Mouse (Mus musculus) adrenal gland (tissue): ENCODE results near the gene Syt8.
"Not testable (repeated sequence)": the region's sequence is repeated elsewhere in the genome, so short reads cannot be mapped to it uniquely, and the experiment has no call there.

Source experiments
- intact Hi-C: fragments of 180-260 bp; cut with DNase I; formaldehyde crosslinking; loops from one replicate; pipeline ENCODE4 v1.15.1; 2025
- long read RNA-seq, 2 experiments: library from polyadenylated mRNA; unstranded; transcript quantifications; one replicate each; pipeline ENCODE4 v2.0.0; 2020; ENCODE audit warnings: borderline replicate concordance in 1 of 2; ENCODE audit not compliant: insufficient replicate concordance in 1 of 2

The Syt8 gene
- long read RNA-seq, experiment 1, result 0 reads
- long read RNA-seq, experiment 2, result 0 reads

DNA sequence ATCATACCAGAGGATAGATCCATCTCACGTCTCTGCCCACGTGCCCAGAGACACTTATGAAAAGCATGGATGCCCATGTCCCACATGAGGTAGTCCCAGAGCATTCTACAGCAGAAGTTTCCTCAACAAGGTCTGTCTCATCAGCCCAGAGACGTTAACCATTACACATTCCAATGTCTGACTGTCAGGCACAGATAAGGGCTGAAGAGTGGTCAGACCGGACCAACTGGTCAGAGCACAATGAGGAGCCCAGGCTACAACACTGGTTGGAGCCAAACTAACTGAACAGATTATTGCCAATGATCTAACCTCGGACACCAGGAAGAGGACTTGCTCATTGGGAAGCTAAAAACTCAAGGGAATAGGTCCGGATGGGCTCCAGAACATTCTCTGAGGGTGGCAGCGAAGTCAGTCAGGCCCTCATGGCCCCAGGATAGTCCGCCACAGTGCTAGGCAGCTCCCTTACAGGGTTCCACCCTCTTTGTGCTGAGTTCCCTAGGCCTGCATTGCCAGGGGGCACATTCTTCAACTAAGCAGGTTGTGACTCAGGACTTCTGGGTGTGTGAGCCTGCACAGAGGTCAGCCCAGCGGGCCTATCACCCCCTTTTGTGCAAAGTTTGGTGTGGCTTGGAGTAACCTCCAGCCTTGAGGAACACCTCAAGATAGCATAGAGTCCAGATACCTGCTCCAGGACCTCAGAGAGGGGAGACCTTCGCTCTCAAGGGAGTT lies at the start of gene Syt8:
Syt8 (plus strand) TSS at position 714 of the 729 bp plus-strand sequence.
- intact Hi-C loops, result no loop called here

DNA sequence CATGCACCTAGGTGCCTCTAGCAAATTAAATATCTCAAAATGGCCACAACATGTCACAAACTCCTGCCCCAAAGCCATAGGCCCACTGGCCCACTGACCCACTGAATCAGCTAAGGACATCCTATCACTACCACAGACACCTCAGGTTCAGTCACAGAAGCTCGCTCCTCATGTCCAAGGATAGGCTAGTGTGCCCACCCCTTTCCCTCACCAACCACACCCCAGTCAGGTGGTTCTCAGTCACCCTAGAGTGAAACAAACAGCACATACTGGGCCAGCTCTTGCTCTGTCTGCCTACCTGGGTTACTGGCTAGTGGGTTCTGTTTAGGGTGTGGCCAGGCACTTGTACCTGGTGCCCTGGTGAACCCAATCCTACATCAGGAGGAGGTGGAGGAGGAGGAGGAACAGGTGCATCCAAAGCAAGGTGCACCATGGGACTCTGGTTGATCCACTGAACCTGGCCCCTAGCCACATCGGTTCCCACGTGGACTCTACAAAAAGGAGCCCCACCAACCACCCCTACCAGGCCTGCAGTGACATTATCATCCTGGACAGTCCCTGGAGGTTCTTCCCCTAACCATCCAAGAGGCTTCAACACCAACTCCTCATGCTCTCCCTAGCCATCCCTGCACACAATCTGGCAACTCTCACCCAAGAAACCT lies 48.8 kb upstream of the Syt8 start:
- intact Hi-C loops, result no loop called here

DNA sequence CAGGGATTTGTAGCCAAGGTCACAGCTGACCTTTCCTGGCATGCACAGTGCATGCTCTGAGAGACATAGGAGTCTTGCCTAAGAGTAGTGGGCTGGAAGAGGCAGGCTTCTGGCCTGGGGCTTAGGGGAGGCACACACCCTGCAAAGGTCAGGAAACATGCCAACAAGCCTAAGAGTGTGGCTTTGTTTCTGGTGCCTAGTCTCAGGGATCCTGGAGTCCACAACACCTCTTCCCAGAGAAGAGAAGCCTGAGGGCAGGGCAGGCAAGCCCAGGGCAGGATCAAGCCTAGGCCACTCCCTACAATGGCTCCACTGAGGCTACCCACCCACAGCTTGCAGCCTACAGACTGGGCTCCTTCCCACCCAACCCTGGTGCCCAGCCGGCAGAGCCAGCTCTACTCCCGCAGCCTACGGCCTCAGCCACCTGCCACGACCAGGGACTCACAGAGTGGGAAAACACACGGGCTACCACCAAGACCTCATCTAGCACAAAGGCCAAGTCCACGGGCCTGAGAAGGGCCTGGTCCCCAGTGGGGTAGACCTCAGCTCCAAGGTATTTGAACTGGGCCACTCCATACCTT lies 47.9 kb upstream of the Syt8 start:
- intact Hi-C loops, result no loop called here

- intact Hi-C loops, result no loop called here
Observed at GRCm38 (mm10) chr7:142387419-142388148, 47.1 kb upstream of the Syt8 start, which contains the start of gene Ctsd. Gene Ctsd, minus strand, starts transcription at chr7:142388038.

DNA sequence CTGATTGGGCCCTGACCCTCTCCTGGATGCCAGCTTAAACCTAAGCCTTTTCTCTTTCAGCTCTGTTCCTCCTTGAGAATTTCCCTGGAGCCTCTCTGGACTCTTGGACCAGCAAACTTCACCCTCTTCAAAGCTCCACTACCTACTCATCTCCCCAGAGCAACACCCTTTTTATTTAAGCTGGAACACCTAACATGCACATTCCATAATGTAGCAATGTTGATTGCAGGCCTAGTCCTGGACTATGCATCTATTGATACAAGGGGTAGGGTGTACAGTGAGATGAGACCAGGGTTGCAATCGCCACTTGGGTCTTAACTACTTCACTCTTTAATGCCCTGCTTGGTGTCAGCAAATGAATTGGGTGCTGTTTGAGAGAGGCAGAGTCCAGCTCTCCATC lies 46.5 kb upstream of the Syt8 start:
- intact Hi-C loops, result no loop called here

GRCm38 (mm10) chr7:142388740-142389139 lies 45.9 kb upstream of the Syt8 start:
- intact Hi-C loops, result no loop called here

DNA sequence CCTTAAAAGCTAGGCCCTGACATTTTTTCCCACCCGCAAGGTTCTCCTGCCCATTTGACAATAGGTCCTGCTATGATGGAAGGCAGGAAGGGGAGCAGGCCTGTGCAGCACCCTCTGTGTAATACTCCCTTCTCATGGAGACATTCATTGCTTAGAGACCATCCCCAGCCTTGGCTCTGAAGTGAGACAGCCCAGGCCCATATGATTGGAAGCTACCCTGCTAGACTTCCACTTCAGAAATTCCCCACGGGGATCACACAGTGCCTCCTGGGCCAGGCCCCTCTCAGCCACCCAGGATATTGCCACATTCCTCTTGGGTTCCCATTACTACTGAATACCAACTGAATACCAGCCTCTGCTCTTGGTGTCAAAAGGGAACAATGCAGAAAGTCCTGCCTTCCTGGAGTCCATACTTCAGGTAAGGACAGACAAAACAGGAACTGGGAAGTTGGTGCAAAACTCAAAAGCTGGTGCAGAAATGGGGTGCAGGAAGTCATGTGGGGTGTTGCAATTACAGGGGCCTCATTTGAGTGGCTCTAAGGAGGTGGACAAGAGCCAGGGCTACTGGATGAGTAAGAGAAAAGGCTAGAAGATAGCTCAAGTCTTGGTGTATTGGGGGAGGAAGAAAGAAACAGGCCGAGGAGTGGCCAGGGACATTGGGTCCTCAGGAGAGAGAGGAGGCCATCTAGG lies 44.5 kb upstream of the Syt8 start:
- intact Hi-C loops, result no loop called here

DNA sequence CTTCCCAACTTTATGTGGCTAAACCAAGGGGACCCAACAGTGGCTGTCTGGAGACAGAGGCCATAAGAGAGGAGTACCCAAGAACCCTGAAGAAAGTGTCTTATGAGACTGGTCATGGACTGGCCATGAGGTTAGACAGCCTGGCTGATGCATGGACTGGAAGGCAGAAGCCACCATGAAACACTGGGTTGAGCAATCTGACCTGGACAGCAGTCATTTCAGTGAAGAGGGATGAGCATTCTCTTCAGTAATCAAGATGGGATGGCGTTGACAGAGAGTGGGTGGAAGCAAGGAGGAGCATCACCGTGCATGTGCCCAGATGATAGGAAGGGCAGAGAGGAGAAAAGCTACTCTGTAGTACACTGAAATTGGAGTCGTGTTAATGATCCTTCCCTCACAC lies 43.5 kb upstream of the Syt8 start:
- intact Hi-C loops, result no loop called here

- intact Hi-C loops, result no loop called here
Observed at GRCm38 (mm10) chr7:142391609-142392008, 43.0 kb upstream of the Syt8 start.

- intact Hi-C loops, result no loop called here
Observed at GRCm38 (mm10) chr7:142393191-142393590, 41.5 kb upstream of the Syt8 start.

GRCm38 (mm10) chr7:142394261-142395190 lies 40.1 kb upstream of the Syt8 start:
- intact Hi-C loops, result no loop called here

GRCm38 (mm10) chr7:142395472-142395871 lies 39.2 kb upstream of the Syt8 start:
- intact Hi-C loops, result no loop called here

- intact Hi-C loops, result no loop called here
Observed at GRCm38 (mm10) chr7:142396611-142397010, 38.0 kb upstream of the Syt8 start.

DNA sequence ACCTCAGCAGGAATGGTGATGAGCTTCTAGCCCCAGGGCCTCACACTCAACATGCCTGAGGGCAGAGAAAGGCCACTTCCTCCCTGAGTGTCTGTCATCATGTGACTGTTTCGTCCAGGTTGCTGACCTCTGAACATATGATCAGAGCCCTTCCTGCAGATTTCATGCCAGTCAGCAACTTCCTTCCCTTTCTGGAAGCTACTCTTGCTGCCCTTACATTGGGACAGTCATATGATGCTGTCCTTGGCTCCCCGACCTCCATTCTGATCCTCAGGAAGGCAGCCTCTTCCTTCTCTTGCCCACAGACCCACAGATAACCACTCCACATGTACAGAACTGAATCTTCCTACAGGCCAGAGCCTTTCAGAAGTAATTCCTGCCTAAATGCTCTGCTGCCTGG lies 36.6 kb upstream of the Syt8 start:
- intact Hi-C loops, result no loop called here

- intact Hi-C loops, result no loop called here
Observed at GRCm38 (mm10) chr7:142399250-142399649, 35.4 kb upstream of the Syt8 start.

- intact Hi-C loops, result no loop called here
Observed at GRCm38 (mm10) chr7:142400112-142400749, 34.4 kb upstream of the Syt8 start.

GRCm38 (mm10) chr7:142400750-142401142 lies 33.9 kb upstream of the Syt8 start:
- intact Hi-C loops, result no loop called here

DNA sequence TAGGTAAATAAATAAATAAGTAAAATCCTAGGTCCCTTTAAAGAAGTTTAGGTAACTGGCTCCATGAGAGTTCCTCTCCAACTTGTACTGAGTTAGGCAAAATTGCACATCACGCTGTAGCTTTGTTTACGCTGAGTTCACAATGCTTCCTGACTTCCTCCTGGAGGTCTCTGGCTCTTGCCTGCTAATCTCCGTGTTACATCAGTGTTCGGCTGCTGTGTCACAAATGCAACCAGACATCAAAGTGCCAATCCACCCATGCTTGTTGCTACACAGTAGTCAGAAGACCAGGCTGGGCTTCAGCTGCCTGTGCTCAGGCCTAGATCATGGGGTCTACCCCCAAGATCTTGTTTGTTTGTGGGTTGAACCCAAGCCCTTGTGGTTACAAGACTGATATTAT lies 31.1 kb upstream of the Syt8 start:
- intact Hi-C loops, result no loop called here

DNA sequence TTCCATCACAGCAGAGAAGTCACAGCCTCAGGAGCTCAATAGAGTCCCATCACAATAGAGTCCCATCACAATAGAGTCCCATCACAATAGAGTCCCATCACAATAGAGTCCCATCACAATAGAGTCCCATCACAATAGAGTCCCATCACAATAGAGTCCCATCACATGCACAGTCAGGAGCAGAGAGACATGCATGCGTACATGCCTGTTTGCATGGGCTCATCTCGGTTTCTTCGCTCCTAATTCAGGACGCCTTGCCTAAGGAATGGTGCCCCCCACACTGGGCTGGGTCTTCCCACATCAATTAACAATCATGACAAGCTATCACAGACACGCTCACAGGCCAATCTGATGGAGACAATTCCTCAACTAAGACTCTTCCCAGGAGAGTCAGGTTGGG lies 29.5 kb upstream of the Syt8 start:
- intact Hi-C loops, result not testable (repeated sequence)

GRCm38 (mm10) chr7:142407935-142408334 lies 26.7 kb upstream of the Syt8 start:
- intact Hi-C loops, result no loop called here
